Mouse (Mus musculus) thymus, adult 18-20 months (tissue): ENCODE results near the gene Zc3h7a.

Experiments
- DNase-seq, 2 experiments: peaks; one replicate each; pipeline ENCODE4 v3.0.0; 2022; ENCODE audit warnings: mixed read lengths in 2 of 2

Gene Zc3h7a

GRCm38 (mm10) chr16:11134348-11135344, 41.5 kb downstream of the Zc3h7a start, which contains the start of gene Txndc11:
TSS of gene Txndc11 (minus strand) at chr16:11134650.
- DNase-seq = peak; percentile 99

DNA sequence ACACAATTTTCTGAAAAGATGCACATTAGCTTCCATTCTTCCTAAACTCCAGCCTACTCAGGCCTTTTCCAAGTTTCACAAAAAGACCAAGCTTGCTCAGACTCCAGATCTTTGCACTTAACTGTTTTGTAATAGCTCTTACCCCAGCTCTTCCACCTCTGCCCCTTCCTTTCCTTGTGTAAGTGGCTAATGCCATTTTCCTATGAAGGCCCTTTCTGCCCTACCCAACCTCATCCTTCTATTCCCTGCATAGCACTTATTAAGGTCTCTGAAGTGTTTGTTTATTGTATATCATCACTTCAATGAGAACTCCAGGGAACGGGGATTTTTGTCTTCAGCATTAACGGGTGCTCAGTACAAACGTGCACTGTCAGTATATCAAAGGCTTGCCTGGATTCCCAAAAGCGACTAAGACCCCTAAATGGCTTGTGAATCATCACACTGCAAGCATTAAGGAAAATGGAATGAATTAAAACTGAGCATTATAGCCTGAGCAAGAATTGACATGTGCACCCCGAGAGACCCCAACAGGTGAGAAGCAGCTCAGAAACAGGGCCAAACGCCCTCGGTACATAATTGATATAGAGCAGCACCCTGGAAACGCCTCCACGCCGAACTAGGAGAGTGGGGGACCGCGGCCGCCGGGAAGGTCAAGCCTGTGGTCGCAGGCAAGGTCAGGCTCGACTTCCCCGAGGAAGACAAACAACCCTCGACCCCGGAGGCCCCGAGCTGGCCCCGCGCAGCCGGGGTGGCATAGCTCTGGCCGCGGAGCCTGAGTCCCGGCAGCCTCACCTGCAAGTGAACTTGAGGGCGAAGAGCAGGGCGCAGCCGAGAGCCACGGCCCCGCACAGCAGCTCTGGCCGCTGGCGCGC, 42.5 kb downstream of the Zc3h7a start:
- no peak for DNase-seq

DNA sequence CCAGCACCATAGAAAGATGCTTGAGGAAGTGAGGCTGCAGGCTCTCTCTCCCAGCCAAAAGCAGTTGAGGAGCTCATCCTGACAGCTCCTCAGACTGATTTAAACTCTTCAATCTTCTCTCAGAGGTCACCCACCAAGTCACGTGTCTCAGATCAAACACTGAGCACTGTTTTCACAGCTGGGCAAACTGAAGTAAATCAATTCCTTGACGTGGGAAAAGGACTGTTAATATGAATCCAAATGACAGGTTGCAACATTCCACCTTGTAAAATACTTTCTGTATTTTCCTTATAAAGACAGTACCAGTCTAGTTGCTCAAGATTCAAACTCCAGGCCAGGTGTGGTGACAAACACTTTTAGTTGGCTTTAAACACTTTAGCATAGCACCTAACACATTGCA, 43.4 kb downstream of the Zc3h7a start:
- no peak for DNase-seq

GRCm38 (mm10) chr16:11128301-11128700, 47.9 kb downstream of the Zc3h7a start:
- no peak for DNase-seq

GRCm38 (mm10) chr16:11125371-11125770, 50.8 kb downstream of the Zc3h7a start:
- DNase-seq = no peak

- no peak for DNase-seq
These were observed 52.1 kb downstream of the Zc3h7a start for GRCm38 (mm10) chr16:11124110-11124509.

DNA sequence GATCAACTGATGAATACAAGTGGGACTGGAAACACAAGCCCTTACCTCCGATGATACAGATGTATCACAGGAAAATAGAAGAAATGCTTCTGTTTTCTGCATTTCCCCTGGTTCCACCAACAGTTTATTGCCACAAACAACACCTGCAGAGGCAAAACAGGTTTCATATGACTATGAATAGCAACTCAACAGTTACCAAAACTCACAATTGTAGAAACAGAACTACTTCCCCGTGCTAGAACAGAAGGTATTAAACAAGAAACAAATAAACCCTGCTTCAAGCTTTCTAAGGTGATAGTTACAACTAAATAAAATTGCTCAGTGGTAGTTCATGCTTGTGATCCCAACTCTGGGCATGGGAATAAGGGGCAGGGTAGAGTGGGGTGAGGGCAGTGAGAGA, 53.6 kb downstream of the Zc3h7a start:
- DNase-seq = no peak

DNA sequence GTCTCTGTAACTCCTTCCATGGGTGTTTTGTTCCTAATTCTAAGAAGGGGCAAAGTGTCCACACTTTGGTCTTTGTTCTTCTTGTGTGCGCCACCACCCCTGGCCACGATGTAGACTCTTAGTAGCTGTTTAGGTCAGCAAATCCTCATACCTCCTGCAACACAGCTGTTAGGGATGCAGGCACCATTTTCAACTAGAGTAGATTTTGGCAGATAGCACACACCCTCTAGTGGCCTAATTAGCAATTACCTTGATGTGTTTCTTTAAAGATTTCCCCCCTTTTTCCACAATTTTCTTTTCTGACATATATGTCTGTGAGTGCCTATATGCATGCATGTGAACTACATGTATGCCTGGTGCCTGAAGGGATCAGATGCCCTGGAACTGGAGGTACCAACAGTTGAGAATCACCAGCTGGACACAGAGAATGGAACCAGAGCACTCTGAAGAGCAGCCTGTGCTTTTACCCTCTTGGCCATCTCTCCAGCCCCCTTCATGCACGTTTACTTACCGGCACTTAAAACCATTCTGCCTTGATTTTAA, 66.9 kb downstream of the Zc3h7a start:
- DNase-seq = no peak

DNA sequence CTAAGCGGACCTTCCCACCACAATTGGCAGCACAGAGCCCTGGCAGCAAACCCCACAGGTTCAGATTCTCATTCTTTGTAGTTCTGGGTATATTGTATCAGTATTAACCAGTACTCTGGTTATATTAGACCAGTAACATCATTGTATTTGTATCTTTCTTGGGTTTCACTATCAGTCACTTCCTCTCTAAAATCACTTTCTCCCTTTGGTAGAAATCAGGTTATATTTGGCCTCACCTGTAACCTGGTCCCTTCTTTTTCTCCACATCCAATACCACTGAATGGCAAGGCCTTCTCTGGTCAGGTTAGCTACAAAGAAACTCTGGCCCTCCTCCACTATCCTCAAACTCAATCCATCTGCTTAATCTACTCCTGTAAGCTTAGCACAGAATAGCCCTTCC, 71.3 kb downstream of the Zc3h7a start:
- no peak for DNase-seq

- no peak for DNase-seq
These were observed 78.9 kb downstream of the Zc3h7a start for GRCm38 (mm10) chr16:11097301-11097700.

DNA sequence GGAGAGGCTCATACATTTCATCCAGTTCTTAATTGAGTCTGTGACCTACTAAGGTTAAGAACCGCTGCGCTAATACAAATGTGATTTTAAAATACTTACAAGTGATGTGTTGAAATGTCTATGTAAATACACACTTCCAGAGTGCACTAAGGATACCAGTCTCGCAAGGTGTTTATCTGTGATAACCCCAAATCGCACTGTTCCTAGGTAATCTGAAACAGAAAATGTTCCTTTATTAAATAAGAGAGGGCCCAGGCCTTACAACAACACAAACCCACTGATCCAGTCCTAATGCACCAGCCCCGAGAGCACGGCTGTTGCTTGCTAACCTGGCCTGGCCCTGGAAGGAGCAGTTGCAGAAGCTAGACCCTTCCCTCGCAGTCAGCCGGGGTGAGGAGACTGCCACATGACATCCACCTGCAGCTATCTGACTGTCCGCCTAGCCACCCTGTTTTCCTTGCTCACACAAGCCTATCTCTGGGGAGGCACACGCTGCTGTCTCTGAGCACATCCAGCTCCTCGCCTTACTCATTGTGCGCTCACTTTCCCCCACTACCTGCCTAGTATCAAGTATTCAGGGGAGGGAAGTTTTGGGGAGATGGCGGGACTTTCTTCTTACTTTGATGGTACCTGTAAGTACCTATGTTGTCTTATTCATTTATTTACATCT, 82.3 kb downstream of the Zc3h7a start:
- DNase-seq = no peak

DNA sequence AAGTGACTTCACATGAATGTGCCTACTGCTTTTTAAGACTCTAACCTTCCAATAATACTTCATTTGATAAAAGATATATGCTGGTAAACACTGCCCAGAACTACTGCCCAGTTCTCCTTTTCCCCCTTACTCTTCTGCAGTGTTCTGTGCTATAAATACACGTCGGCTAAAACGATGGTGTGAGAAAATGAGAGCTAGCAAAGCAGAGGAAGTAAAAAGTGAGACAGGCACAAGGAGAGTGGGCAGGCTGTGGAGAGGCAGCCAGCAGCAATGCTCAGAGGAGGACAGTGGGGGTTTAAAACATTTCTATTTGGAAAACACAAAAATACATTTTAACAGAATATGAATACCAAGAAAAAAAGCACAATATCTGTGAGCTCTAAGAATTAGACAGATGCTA, 83.7 kb downstream of the Zc3h7a start:
- DNase-seq = no peak

DNA sequence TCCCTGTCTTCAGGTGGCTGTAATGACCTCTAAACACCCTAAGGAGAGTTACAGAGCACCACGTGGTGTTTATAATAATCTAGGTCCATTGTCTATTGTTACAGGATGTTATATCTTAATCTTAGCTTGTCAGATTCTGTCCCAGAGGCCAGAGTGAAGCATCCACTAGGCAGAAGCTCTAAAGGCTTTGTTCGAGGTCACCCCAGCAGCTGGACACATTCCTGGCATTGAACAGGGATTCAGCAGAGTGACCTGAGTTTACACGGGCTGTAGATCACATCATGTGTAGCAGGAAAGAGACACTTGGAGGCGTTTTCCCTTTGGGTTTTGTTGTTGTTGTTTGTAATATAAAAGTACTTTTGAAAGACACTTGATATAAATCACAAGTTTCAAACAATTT, 84.1 kb downstream of the Zc3h7a start:
- DNase-seq = no peak

GRCm38 (mm10) chr16:11090836-11091570, 85.2 kb downstream of the Zc3h7a start:
- DNase-seq = no peak

DNA sequence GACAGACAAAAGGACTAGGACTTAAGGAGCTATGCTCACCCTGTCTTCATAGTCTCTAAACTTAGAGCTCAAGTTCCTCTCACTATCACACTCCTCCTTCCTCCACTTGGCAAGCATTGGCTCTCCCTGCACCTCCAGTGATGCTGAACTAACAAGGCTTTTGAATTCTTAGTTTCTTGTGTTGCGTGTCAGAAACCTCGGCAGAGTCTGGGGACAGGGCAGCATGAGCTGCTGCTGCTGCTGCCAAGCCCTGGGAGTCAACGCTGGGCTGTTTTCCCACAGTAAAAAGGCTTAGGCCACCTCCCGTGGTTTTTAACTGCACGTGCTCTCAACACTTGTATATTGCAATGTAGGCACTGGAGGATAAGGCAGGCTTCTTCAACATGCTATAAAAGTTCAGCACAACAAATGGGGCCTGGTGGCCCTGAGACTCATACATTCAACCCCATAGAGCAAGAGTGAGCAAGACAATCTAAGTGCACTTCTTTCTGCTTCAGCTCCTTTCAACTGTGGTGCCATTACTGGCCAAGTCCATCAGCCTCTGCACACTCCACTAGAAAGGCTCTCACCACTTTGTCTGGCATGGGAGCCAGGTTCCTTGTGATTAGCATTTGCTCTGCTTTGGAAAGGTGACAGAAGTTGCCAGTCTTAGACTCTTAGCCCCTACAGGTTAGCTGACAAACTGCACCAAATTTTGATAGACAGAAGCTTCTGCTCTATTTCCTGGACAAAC, 89.2 kb downstream of the Zc3h7a start:
- no peak for DNase-seq
